Mouse (Mus musculus) MEL (cell line): Measurements from ENCODE around the gene Lrp6. TPM values are rescaled to one million over a fixed set of nuclear protein-coding genes. Genes with fewer than 3 reads are reported as not detected.

Source experiments
- DNase-seq: peaks from one replicate; pipeline ENCODE4 v3.0.0; 2011; ENCODE audit warnings: low read depth, low spot score
- H3K27ac ChIP-seq: 2 replicates; pipeline ENCODE4 v1.5.1; 2012; ENCODE audit warnings: low read depth, mild to moderate bottlenecking, control low read depth, low read length, moderate library complexity; ENCODE audit not compliant: control insufficient read depth
- H3K27me3 ChIP-seq, 2 experiments: fragments of 150-350 bp in 1 of 2; sonication (generic) in 1 of 2; 2 replicates each; pipeline ENCODE4 v1.6.1; 2012; ENCODE audit warnings: low read length in 2 of 2, mild to moderate bottlenecking in 2 of 2, improper control_type of control experiment in 1 of 2, moderate library complexity in 1 of 2; ENCODE audit not compliant: insufficient read depth in 2 of 2, control insufficient read depth in 1 of 2
- H3K36me3 ChIP-seq, 2 experiments: 2 replicates each; pipeline ENCODE4 v1.6.1; 2012 to 2014; ENCODE audit warnings: low read length in 2 of 2, improper control_type of control experiment in 1 of 2, inconsistent platforms in 1 of 2, mild to moderate bottlenecking in 1 of 2; ENCODE audit not compliant: insufficient read depth in 2 of 2, control insufficient read depth in 1 of 2
- H3K4me1 ChIP-seq, 2 experiments: fragments of 150-350 bp in 1 of 2; sonication (generic) in 1 of 2; 2 replicates each; pipeline ENCODE4 v1.6.1; 2012; ENCODE audit warnings: low read length in 2 of 2, improper control_type of control experiment in 1 of 2, mild to moderate bottlenecking in 1 of 2; ENCODE audit not compliant: insufficient read depth in 2 of 2, control insufficient read depth in 1 of 2
- H3K4me3 ChIP-seq, 2 experiments: fragments of 150-350 bp in 1 of 2; sonication (generic) in 1 of 2; 2 replicates each; pipeline ENCODE4 v1.5.1; 2012; ENCODE audit warnings: low read depth in 2 of 2, low read length in 2 of 2, mild to moderate bottlenecking in 2 of 2, moderate library complexity in 2 of 2, control low read depth in 1 of 2, improper control_type of control experiment in 1 of 2; ENCODE audit not compliant: control insufficient read depth in 1 of 2, insufficient read depth in 1 of 2
- H3K79me2 ChIP-seq: 2 replicates; pipeline ENCODE4 v1.6.1; 2012; ENCODE audit warnings: mild to moderate bottlenecking, low read length, moderate library complexity; ENCODE audit not compliant: control insufficient read depth, poor library complexity, insufficient read depth
- H3K9ac ChIP-seq: 2 replicates; pipeline ENCODE4 v1.6.1; 2012; ENCODE audit warnings: low read depth, mild to moderate bottlenecking, control low read depth, low read length, moderate library complexity; ENCODE audit not compliant: control insufficient read depth, poor library complexity, severe bottlenecking
- H3K9me3 ChIP-seq: fragments of 150-350 bp; sonication (generic); replicated peaks from 2 replicates; pipeline ENCODE4 v1.6.1; 2012; ENCODE audit warnings: mild to moderate bottlenecking, low read length, improper control_type of control experiment, moderate library complexity; ENCODE audit not compliant: insufficient read depth
- CHD1 ChIP-seq: IDR thresholded peaks from 2 replicates; pipeline ENCODE4 v1.6.1; 2012; ENCODE audit warnings: low read depth, mild to moderate bottlenecking, inconsistent platforms, low read length, improper control_type of control experiment
- CHD2 ChIP-seq: IDR thresholded peaks from 2 replicates; pipeline ENCODE4 v1.6.1; 2011; ENCODE audit warnings: low read length, improper control_type of control experiment
- CTCF ChIP-seq, 3 experiments: IDR thresholded peaks in 2 of 3; conservative IDR thresholded peaks in 1 of 3; 2 replicates each; pipeline ENCODE4 v1.5.1; 2011 to 2012; ENCODE audit warnings: low read length in 3 of 3, low read depth in 2 of 3, mild to moderate bottlenecking in 2 of 3, improper control_type of control experiment in 1 of 3, inconsistent platforms in 1 of 3, mixed read lengths in 1 of 3, moderate library complexity in 1 of 3; ENCODE audit not compliant: control insufficient read depth in 1 of 3, insufficient read depth in 1 of 3, poor library complexity in 1 of 3, severe bottlenecking in 1 of 3
- E2F4 ChIP-seq: IDR thresholded peaks from 2 replicates; pipeline ENCODE4 v1.6.1; 2011; ENCODE audit warnings: low read depth, low read length, improper control_type of control experiment, borderline replicate concordance
- ELF1 ChIP-seq: IDR thresholded peaks from 2 replicates; pipeline ENCODE4 v1.6.1; 2014; ENCODE audit warnings: low read depth, mild to moderate bottlenecking, inconsistent platforms, low read length, improper control_type of control experiment, moderate library complexity
- ETS1 ChIP-seq: IDR thresholded peaks from 2 replicates; pipeline ENCODE4 v1.6.1; 2012; ENCODE audit warnings: low read depth, mild to moderate bottlenecking, inconsistent platforms, low read length, improper control_type of control experiment, moderate library complexity
- GABPA ChIP-seq: IDR thresholded peaks from 2 replicates; pipeline ENCODE4 v1.6.1; 2012; ENCODE audit warnings: low read depth, mild to moderate bottlenecking, inconsistent platforms, low read length, improper control_type of control experiment, moderate library complexity
- GATA1 ChIP-seq: IDR thresholded peaks from 2 replicates; pipeline ENCODE4 v1.6.1; 2011; ENCODE audit warnings: low read depth, low read length, improper control_type of control experiment
- HCFC1 ChIP-seq: IDR thresholded peaks from 2 replicates; pipeline ENCODE4 v1.6.1; 2012; ENCODE audit warnings: low read depth, mild to moderate bottlenecking, inconsistent platforms, low read length, improper control_type of control experiment, moderate library complexity
- JUND ChIP-seq: IDR thresholded peaks from 2 replicates; pipeline ENCODE4 v1.6.1; 2011; ENCODE audit warnings: low read depth, mild to moderate bottlenecking, improper control_type of control experiment, low read length
- KAT2A ChIP-seq: conservative IDR thresholded peaks from 2 replicates; pipeline ENCODE4 v1.6.1; 2012; ENCODE audit warnings: low read depth, low read length, improper control_type of control experiment, inconsistent platforms
- MAFK ChIP-seq: IDR thresholded peaks from 2 replicates; pipeline ENCODE4 v1.6.1; 2011; ENCODE audit warnings: low read depth, mild to moderate bottlenecking, low read length, improper control_type of control experiment, borderline replicate concordance
- MAX ChIP-seq: IDR thresholded peaks from 2 replicates; pipeline ENCODE4 v1.6.1; 2011; ENCODE audit warnings: low read length, improper control_type of control experiment
- MEF2A ChIP-seq: IDR thresholded peaks from 2 replicates; pipeline ENCODE4 v1.6.1; 2014; ENCODE audit warnings: low read depth, mild to moderate bottlenecking, inconsistent platforms, low read length, improper control_type of control experiment; ENCODE audit not compliant: poor library complexity, insufficient replicate concordance, severe bottlenecking; ENCODE audit errors: extremely low read depth
- MXI1 ChIP-seq: IDR thresholded peaks from 2 replicates; pipeline ENCODE4 v1.6.1; 2011; ENCODE audit warnings: mild to moderate bottlenecking, low read depth, low read length, improper control_type of control experiment
- NELFE ChIP-seq: IDR thresholded peaks from 2 replicates; pipeline ENCODE4 v1.6.1; 2011; ENCODE audit warnings: low read depth, low read length, improper control_type of control experiment
- NRF1 ChIP-seq: IDR thresholded peaks from 2 replicates; pipeline ENCODE4 v1.6.1; 2014; ENCODE audit warnings: low read depth, mild to moderate bottlenecking, inconsistent platforms, low read length, improper control_type of control experiment, moderate library complexity; ENCODE audit not compliant: poor library complexity, insufficient read depth, severe bottlenecking
- POLR2A ChIP-seq, 2 experiments: IDR thresholded peaks; 2 replicates each; pipeline ENCODE4 v1.6.1; 2011 to 2012; ENCODE audit warnings: low read length in 2 of 2, mild to moderate bottlenecking in 2 of 2, control low read depth in 1 of 2, improper control_type of control experiment in 1 of 2, low read depth in 1 of 2, moderate library complexity in 1 of 2; ENCODE audit not compliant: control insufficient read depth in 1 of 2, insufficient read depth in 1 of 2, poor library complexity in 1 of 2
- POLR2AphosphoS2 ChIP-seq: IDR thresholded peaks from 2 replicates; pipeline ENCODE4 v1.6.1; 2011; ENCODE audit warnings: low read length, improper control_type of control experiment
- POLR2AphosphoS5 ChIP-seq: IDR thresholded peaks from 2 replicates; pipeline ENCODE4 v1.6.1; 2012; ENCODE audit warnings: low read depth, borderline replicate concordance, mild to moderate bottlenecking, inconsistent platforms, low read length, moderate library complexity, mixed read lengths
- RAD21 ChIP-seq: IDR thresholded peaks from 2 replicates; pipeline ENCODE4 v1.6.1; 2011; ENCODE audit warnings: mild to moderate bottlenecking, low read depth, low read length, improper control_type of control experiment
- RCOR1 ChIP-seq: IDR thresholded peaks from 2 replicates; pipeline ENCODE4 v1.6.1; 2012; ENCODE audit warnings: low read depth, mild to moderate bottlenecking, inconsistent platforms, low read length, improper control_type of control experiment
- SIN3A ChIP-seq: IDR thresholded peaks from 2 replicates; pipeline ENCODE4 v1.6.1; 2012; ENCODE audit warnings: low read length, improper control_type of control experiment, inconsistent platforms
- SMC3 ChIP-seq: IDR thresholded peaks from 2 replicates; pipeline ENCODE4 v1.6.1; 2011; ENCODE audit warnings: low read depth, low read length, improper control_type of control experiment
- TAL1 ChIP-seq: IDR thresholded peaks from 2 replicates; pipeline ENCODE4 v1.6.1; 2012; ENCODE audit warnings: mild to moderate bottlenecking, inconsistent platforms, low read length, moderate library complexity, mixed read lengths
- TBP ChIP-seq: IDR thresholded peaks from 2 replicates; pipeline ENCODE4 v1.8.0; 2011; ENCODE audit warnings: low read depth, low read length, improper control_type of control experiment
- UBTF ChIP-seq: IDR thresholded peaks from 2 replicates; pipeline ENCODE4 v1.6.1; 2012; ENCODE audit warnings: low read depth, mild to moderate bottlenecking, inconsistent platforms, low read length, improper control_type of control experiment, moderate library complexity, borderline replicate concordance; ENCODE audit not compliant: insufficient read depth
- USF1 ChIP-seq: IDR thresholded peaks from 2 replicates; pipeline ENCODE4 v1.6.1; 2014; ENCODE audit warnings: low read depth, mild to moderate bottlenecking, inconsistent platforms, low read length, improper control_type of control experiment, moderate library complexity
- ZC3H11A ChIP-seq: IDR thresholded peaks from 2 replicates; pipeline ENCODE4 v1.6.1; 2012; ENCODE audit warnings: low read depth, mild to moderate bottlenecking, inconsistent platforms, low read length, improper control_type of control experiment
- ZNF384 ChIP-seq: IDR thresholded peaks from 2 replicates; pipeline ENCODE4 v1.6.1; 2012; ENCODE audit warnings: low read depth, mild to moderate bottlenecking, inconsistent platforms, low read length, improper control_type of control experiment
- polyA plus RNA-seq, 2 experiments: library from polyadenylated mRNA; stranded (reverse) in 1 of 2; unstranded in 1 of 2; fragments of >175 nt in 1 of 2; fragments of >200 nt in 1 of 2; gene quantifications; 2 replicates each; pipeline versions ENCODE4 v1.2.1 to v1.2.4; 2012; ENCODE audit warnings: low replicate concordance in 2 of 2, low read depth in 1 of 2; ENCODE audit not compliant: insufficient read length in 2 of 2, insufficient read depth in 1 of 2, missing spikeins in 1 of 2
- total RNA-seq: library from RNA; depleted of rRNA; stranded (reverse); fragments of 300-350 nt; gene quantifications from 2 replicates; pipeline ENCODE4 v1.2.3, GENCODE M21; 2012

Lrp6 gene
- total and polyA plus RNA-seq, 3 experiments = 13.1 to 25.7 (median 17.2) TPM

DNA sequence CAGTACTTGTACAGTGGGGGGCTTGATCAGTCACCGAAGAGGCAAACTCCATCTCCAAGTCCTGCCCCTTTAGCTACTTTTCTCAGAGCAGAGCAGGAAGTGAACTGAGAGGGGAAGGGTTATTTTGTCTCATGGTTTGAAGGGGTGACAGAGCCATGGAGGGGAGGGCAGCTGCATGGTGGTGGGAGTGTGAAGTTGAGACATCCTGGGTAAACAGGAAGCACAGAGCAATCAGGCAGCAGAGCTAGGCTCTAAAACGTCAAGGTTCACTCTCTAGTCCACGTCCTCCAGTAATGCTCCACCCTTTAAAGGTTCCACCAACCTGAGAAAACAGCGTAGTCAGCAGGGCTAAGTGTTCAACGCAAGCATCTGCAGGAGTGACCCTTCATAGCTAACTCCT, 129.8 kb downstream of the Lrp6 start:
- H3K4me3 ChIP-seq = no peak overlapping the region
- peaks cover 0 to 20% of the 10 kb centered on the region in 2 experiments; a peak in 2 of 4 replicates for H3K36me3 ChIP-seq
- no peak overlapping the region for H3K9ac ChIP-seq
- no peak for DNase-seq
- no peaks in the 10 kb centered on the region for H3K79me2 ChIP-seq
- H3K27ac ChIP-seq = no peak overlapping the region
- no peaks in the 10 kb centered on the region for H3K27me3 ChIP-seq
- H3K4me1 ChIP-seq = peaks cover 0 to 32% of the 10 kb centered on the region in 2 experiments; a peak in 3 of 4 replicates
- TF ChIP-seq GATA1 (no peak), GABPA (no peak), NRF1 (no peak), POLR2AphosphoS2 (no peak), POLR2A (IDR thresholded peaks at IDR 0.05; ENCODE audit: control insufficient read depth in 1 of 2, insufficient read depth in 1 of 2, low read depth in 1 of 2, low read length in 2 of 2, poor library complexity in 1 of 2) (no peak), KAT2A (no peak), TAL1 (no peak), HCFC1 (no peak), CTCF (IDR thresholded peaks at IDR 0.05 in 2 of 3, conservative IDR thresholded peaks at IDR 0.05 in 1 of 3; ENCODE audit: control insufficient read depth in 1 of 3, insufficient read depth in 1 of 3, low read depth in 2 of 3, low read length in 3 of 3, poor library complexity in 1 of 3, severe bottlenecking in 1 of 3) (no peak), ELF1 (no peak), CHD2 (no peak)
- H3K9me3 ChIP-seq = no peaks in the 10 kb centered on the region

DNA sequence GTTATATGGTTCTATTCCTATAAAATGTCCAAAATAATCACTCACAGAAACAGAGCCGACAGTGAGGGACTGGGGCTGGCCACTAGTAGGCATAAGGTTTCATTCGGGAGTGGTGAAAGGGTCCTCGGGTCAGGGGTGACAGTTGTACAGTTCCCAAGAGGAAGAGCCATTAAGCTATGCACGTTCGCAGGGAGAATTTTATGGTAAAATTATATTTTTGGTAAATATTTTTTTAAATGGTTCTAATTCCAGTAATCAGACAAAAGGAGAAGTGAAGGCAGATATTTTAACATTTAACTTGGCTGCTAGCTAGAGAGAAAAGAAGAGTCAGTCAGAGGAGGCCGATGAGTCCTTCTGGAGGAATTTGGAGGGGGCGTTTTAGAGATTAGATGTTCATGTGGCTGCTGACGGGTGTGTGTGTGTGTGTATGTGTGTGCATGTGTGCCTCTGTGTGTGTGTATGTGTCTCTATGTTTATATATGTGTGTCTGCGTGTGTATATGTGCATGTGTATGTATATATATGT, 131.8 kb downstream of the Lrp6 start:
- H3K27ac ChIP-seq = peak overlapping the region; percentile 98
- peak overlapping the region; percentile 40 to 64 for H3K4me3 ChIP-seq
- no peaks in the 10 kb centered on the region for H3K79me2 ChIP-seq
- no peaks in the 10 kb centered on the region for H3K9me3 ChIP-seq
- H3K27me3 ChIP-seq = no peaks in the 10 kb centered on the region
- peaks cover 3 to 45% of the 10 kb centered on the region in 2 experiments for H3K4me1 ChIP-seq
- H3K36me3 ChIP-seq = peaks cover 0 to 25% of the 10 kb centered on the region in 2 experiments; a peak in 2 of 4 replicates
- peak overlapping the region; percentile 62 for H3K9ac ChIP-seq
- peak; percentile 92 for DNase-seq
- TF ChIP-seq MAX (no peak), ETS1 (peak; percentile 90), ZNF384 (peak; percentile 63), TBP (0 out of 2 replicates have a peak, but pooled peaks have one; percentile 35), HCFC1 (no peak; the same call in 1 of the 2 replicates), SIN3A (peak; percentile 93), KAT2A (no peak), RCOR1 (peak; percentile 76), E2F4 (no peak), TAL1 (peak; percentile 81), NELFE (no peak), CHD1 (no peak; the same call in 1 of the 2 replicates), NRF1 (no peak), POLR2A (IDR thresholded peaks at IDR 0.05; ENCODE audit: control insufficient read depth in 1 of 2, insufficient read depth in 1 of 2, low read depth in 1 of 2, low read length in 2 of 2, poor library complexity in 1 of 2) (no peak), RAD21 (no peak), ZC3H11A (no peak), SMC3 (no peak), MEF2A (0 out of 2 replicates have a peak, but pooled peaks have one; percentile 58), MAFK (no peak; the same call in 1 of the 2 replicates), USF1 (peak; percentile 29; the same call in 1 of the 2 replicates), POLR2AphosphoS5 (no peak), MXI1 (0 out of 2 replicates have a peak, but pooled peaks have one; percentile 58), JUND (no peak; the same call in 1 of the 2 replicates), CTCF (IDR thresholded peaks at IDR 0.05 in 2 of 3, conservative IDR thresholded peaks at IDR 0.05 in 1 of 3; ENCODE audit: control insufficient read depth in 1 of 3, insufficient read depth in 1 of 3, low read depth in 2 of 3, low read length in 3 of 3, poor library complexity in 1 of 3, severe bottlenecking in 1 of 3) (no peak), UBTF (no peak)
